Mouse (Mus musculus): ENCODE results near the gene Bpifb4. TPM values are rescaled to one million over a fixed set of nuclear protein-coding genes. Genes with fewer than 3 reads are reported as not detected.

Bpifb4 gene
- polyA plus RNA-seq (2015; fragmentation: Nextera tagmentation; extraction: Ambion mirVana) = not detected in 2 replicates

- H3K4me3 ChIP-seq = no peak within 1 kb of the TSS
- H3K9ac ChIP-seq = no peak within 1 kb of the TSS
- 72% methylated on average over 5 of the region's 5 CpGs for WGBS
These were observed at the start of gene Bpifb4 for GRCm38 (mm10) chr2:153937843-153938242. Gene Bpifb4 (plus strand): TSS chr2:153938212.

GRCm38 (mm10) chr2:153899111-153899510, 38.9 kb upstream of the Bpifb4 start:
- H3K27ac ChIP-seq (replicated peaks) = no peak overlapping the region

More at GRCm38 (mm10) chr2:153937843-153938242, at the start of gene Bpifb4:
- ATAC-seq (ENCODE audit: extremely low read depth, insufficient number of reproducible peaks, low FRiP score, low TSS enrichment) = no peak
- no peak within 1 kb of the TSS for H3K4me2 ChIP-seq
- H3K9me3 ChIP-seq = no peaks in the 10 kb centered on the region
- no peak within 1 kb of the TSS for H3K27ac ChIP-seq (replicated peaks)
- H3K36me3 ChIP-seq = no peaks in the 10 kb centered on the region
- no peaks in the 10 kb centered on the region for H3K4me1 ChIP-seq
- H3K27me3 ChIP-seq (replicated peaks) = no peaks in the 10 kb centered on the region

GRCm38 (mm10) chr2:153900088-153900487, 37.9 kb upstream of the Bpifb4 start, which contains the start of gene Bpifb6:
Gene Bpifb6 (plus strand): TSS chr2:153900388.
- H3K36me3 ChIP-seq = no peaks in the 10 kb centered on the region
- H3K9me3 ChIP-seq = no peaks in the 10 kb centered on the region
- no peak for ATAC-seq (ENCODE audit: extremely low read depth, insufficient number of reproducible peaks, low FRiP score, low TSS enrichment)
- H3K4me2 ChIP-seq = no peak within 1 kb of the TSS
- no peak within 1 kb of the TSS for H3K9ac ChIP-seq
- H3K4me1 ChIP-seq = peaks cover 4% of the 10 kb centered on the region; the same call in 1 of the 2 replicates
- H3K27me3 ChIP-seq (replicated peaks) = peaks cover 15% of the 10 kb centered on the region; the same call in 1 of the 2 replicates
- 61% methylated on average over 4 of the region's 4 CpGs for WGBS
- no peak within 1 kb of the TSS for H3K4me3 ChIP-seq
- no peak within 1 kb of the TSS for H3K27ac ChIP-seq (replicated peaks)

More at GRCm38 (mm10) chr2:153899111-153899510, 38.9 kb upstream of the Bpifb4 start:
- H3K36me3 ChIP-seq = no peaks in the 10 kb centered on the region
- 76% methylated on average over 5 of the region's 5 CpGs for WGBS
- no peak overlapping the region for H3K9ac ChIP-seq
- H3K4me1 ChIP-seq = peaks cover 6% of the 10 kb centered on the region; the same call in 1 of the 2 replicates
- no peak overlapping the region for H3K4me3 ChIP-seq
- no peak overlapping the region for H3K4me2 ChIP-seq
- no peak for ATAC-seq (ENCODE audit: extremely low read depth, insufficient number of reproducible peaks, low FRiP score, low TSS enrichment)
- H3K27me3 ChIP-seq (replicated peaks) = peaks cover 17% of the 10 kb centered on the region; the same call in 1 of the 2 replicates
- H3K9me3 ChIP-seq = no peaks in the 10 kb centered on the region

GRCm38 (mm10) chr2:153902726-153903125, 35.3 kb upstream of the Bpifb4 start:
- WGBS = 62% methylated on average over 6 of the region's 6 CpGs
- H3K27me3 ChIP-seq (replicated peaks) = peaks cover 12% of the 10 kb centered on the region
- no peak overlapping the region for H3K9ac ChIP-seq
- no peak overlapping the region for H3K27ac ChIP-seq (replicated peaks)
- H3K36me3 ChIP-seq = no peaks in the 10 kb centered on the region
- no peak overlapping the region for H3K4me2 ChIP-seq
- no peaks in the 10 kb centered on the region for H3K9me3 ChIP-seq
- H3K4me3 ChIP-seq = no peak overlapping the region
- H3K4me1 ChIP-seq = no peaks in the 10 kb centered on the region
- ATAC-seq (ENCODE audit: extremely low read depth, insufficient number of reproducible peaks, low FRiP score, low TSS enrichment) = no peak

- Histone ChIP-seq H3K4me2 (no peak overlapping the region), H3K4me1 (no peaks in the 10 kb centered on the region), H3K27ac (replicated peaks) (no peak overlapping the region), H3K9ac (no peak overlapping the region), H3K9me3 (no peaks in the 10 kb centered on the region), H3K36me3 (no peaks in the 10 kb centered on the region), H3K4me3 (no peak overlapping the region), H3K27me3 (replicated peaks) (peaks cover 8% of the 10 kb centered on the region; the same call in 1 of the 2 replicates)
- 64% methylated on average over 4 of the region's 4 CpGs for WGBS
- ATAC-seq (ENCODE audit: extremely low read depth, insufficient number of reproducible peaks, low FRiP score, low TSS enrichment) = no peak
These were observed 31.4 kb upstream of the Bpifb4 start for GRCm38 (mm10) chr2:153906626-153907025.

- H3K4me2 ChIP-seq = no peak overlapping the region
- 0 out of 2 replicates have a peak, but pooled peaks cover 4% of the 10 kb centered on the region for H3K4me1 ChIP-seq
- no peak for ATAC-seq (ENCODE audit: extremely low read depth, insufficient number of reproducible peaks, low FRiP score, low TSS enrichment)
- H3K9me3 ChIP-seq = no peaks in the 10 kb centered on the region
- no peak overlapping the region for H3K27ac ChIP-seq (replicated peaks)
- 0 out of 2 replicates have a peak, but pooled peaks cover under 1% of the 10 kb centered on the region for H3K27me3 ChIP-seq (replicated peaks)
- 53% methylated on average over 5 of the region's 5 CpGs for WGBS
- H3K4me3 ChIP-seq = no peak overlapping the region
- no peak overlapping the region for H3K9ac ChIP-seq
- no peaks in the 10 kb centered on the region for H3K36me3 ChIP-seq
These were observed 23.9 kb upstream of the Bpifb4 start for GRCm38 (mm10) chr2:153914151-153914550.

- no peak within 1 kb of the TSS for H3K4me3 ChIP-seq
- H3K9me3 ChIP-seq = no peaks in the 10 kb centered on the region
- no peak within 1 kb of the TSS for H3K9ac ChIP-seq
- H3K4me1 ChIP-seq = 0 out of 2 replicates have a peak, but pooled peaks cover 4% of the 10 kb centered on the region
- H3K27me3 ChIP-seq (replicated peaks) = peaks cover 13% of the 10 kb centered on the region; the same call in 1 of the 2 replicates
- H3K4me2 ChIP-seq = no peak within 1 kb of the TSS
- 74% methylated on average over 8 of the region's 8 CpGs for WGBS
- no peak within 1 kb of the TSS for H3K27ac ChIP-seq (replicated peaks)
- H3K36me3 ChIP-seq = no peaks in the 10 kb centered on the region
- no peak for ATAC-seq (ENCODE audit: extremely low read depth, insufficient number of reproducible peaks, low FRiP score, low TSS enrichment)
These were observed 20.1 kb upstream of the Bpifb4 start, which contains the start of gene Bpifb3 for GRCm38 (mm10) chr2:153917930-153918329. Gene Bpifb3 (plus strand): TSS chr2:153918230.

- ATAC-seq (ENCODE audit: extremely low read depth, insufficient number of reproducible peaks, low FRiP score, low TSS enrichment) = no peak
- Histone ChIP-seq H3K4me1 (no peaks in the 10 kb centered on the region), H3K27ac (replicated peaks) (no peak overlapping the region), H3K36me3 (no peaks in the 10 kb centered on the region), H3K9me3 (no peaks in the 10 kb centered on the region), H3K27me3 (replicated peaks) (peaks cover 13% of the 10 kb centered on the region; the same call in 1 of the 2 replicates), H3K4me3 (no peak overlapping the region), H3K4me2 (no peak overlapping the region), H3K9ac (no peak overlapping the region)
- WGBS = 83% methylated on average over 6 of the region's 6 CpGs
These were observed 16.8 kb upstream of the Bpifb4 start for GRCm38 (mm10) chr2:153921246-153921645.

GRCm38 (mm10) chr2:153929871-153930413, 8.1 kb upstream of the Bpifb4 start:
- WGBS = 37% methylated on average over 3 of the region's 3 CpGs
- Histone ChIP-seq H3K36me3 (no peaks in the 10 kb centered on the region), H3K9me3 (no peaks in the 10 kb centered on the region), H3K4me3 (no peak overlapping the region), H3K27ac (replicated peaks) (no peak overlapping the region), H3K27me3 (replicated peaks) (no peaks in the 10 kb centered on the region), H3K4me1 (no peaks in the 10 kb centered on the region), H3K4me2 (no peak overlapping the region), H3K9ac (no peak overlapping the region)
- peak; percentile 31; the same call in 1 of the 2 replicates for ATAC-seq (ENCODE audit: extremely low read depth, insufficient number of reproducible peaks, low FRiP score, low TSS enrichment)

GRCm38 (mm10) chr2:153931125-153931524, 6.9 kb upstream of the Bpifb4 start:
- H3K4me2 ChIP-seq = no peak overlapping the region
- H3K36me3 ChIP-seq = no peaks in the 10 kb centered on the region
- no peaks in the 10 kb centered on the region for H3K27me3 ChIP-seq (replicated peaks)
- no peak overlapping the region for H3K9ac ChIP-seq
- 75% methylated on average over 6 of the region's 6 CpGs for WGBS
- ATAC-seq (ENCODE audit: extremely low read depth, insufficient number of reproducible peaks, low FRiP score, low TSS enrichment) = no peak
- H3K9me3 ChIP-seq = no peaks in the 10 kb centered on the region
- no peak overlapping the region for H3K4me3 ChIP-seq
- no peaks in the 10 kb centered on the region for H3K4me1 ChIP-seq
- no peak overlapping the region for H3K27ac ChIP-seq (replicated peaks)

GRCm38 (mm10) chr2:153933311-153933710, 4.7 kb upstream of the Bpifb4 start:
- H3K27me3 ChIP-seq (replicated peaks) = no peaks in the 10 kb centered on the region

GRCm38 (mm10) chr2:153935348-153935747, 2.7 kb upstream of the Bpifb4 start:
- H3K9ac ChIP-seq = no peak overlapping the region
- H3K9me3 ChIP-seq = no peaks in the 10 kb centered on the region
- 83% methylated on average over 6 of the region's 6 CpGs for WGBS
- no peaks in the 10 kb centered on the region for H3K36me3 ChIP-seq
- ATAC-seq (ENCODE audit: extremely low read depth, insufficient number of reproducible peaks, low FRiP score, low TSS enrichment) = no peak
- no peak overlapping the region for H3K4me3 ChIP-seq
- H3K4me2 ChIP-seq = no peak overlapping the region
- H3K4me1 ChIP-seq = no peaks in the 10 kb centered on the region
- H3K27me3 ChIP-seq (replicated peaks) = no peaks in the 10 kb centered on the region
- no peak overlapping the region for H3K27ac ChIP-seq (replicated peaks)

More at GRCm38 (mm10) chr2:153933311-153933710, 4.7 kb upstream of the Bpifb4 start:
- no peak overlapping the region for H3K9ac ChIP-seq
- H3K9me3 ChIP-seq = no peaks in the 10 kb centered on the region
- no peak overlapping the region for H3K4me2 ChIP-seq
- H3K36me3 ChIP-seq = no peaks in the 10 kb centered on the region
- H3K27ac ChIP-seq (replicated peaks) = no peak overlapping the region
- no peak for ATAC-seq (ENCODE audit: extremely low read depth, insufficient number of reproducible peaks, low FRiP score, low TSS enrichment)
- H3K4me3 ChIP-seq = no peak overlapping the region
- WGBS = 77% methylated on average over 6 of the region's 6 CpGs
- H3K4me1 ChIP-seq = no peaks in the 10 kb centered on the region
